Mouse (Mus musculus) frontal cortex, postnatal 14 days (tissue): ENCODE measurements around the gene Gm42421.

Experiments
- DNase-seq, 2 experiments: peaks; one replicate each; pipeline ENCODE4 v3.0.0; 2022; ENCODE audit warnings: low spot score in 2 of 2

Gene Gm42421

DNA sequence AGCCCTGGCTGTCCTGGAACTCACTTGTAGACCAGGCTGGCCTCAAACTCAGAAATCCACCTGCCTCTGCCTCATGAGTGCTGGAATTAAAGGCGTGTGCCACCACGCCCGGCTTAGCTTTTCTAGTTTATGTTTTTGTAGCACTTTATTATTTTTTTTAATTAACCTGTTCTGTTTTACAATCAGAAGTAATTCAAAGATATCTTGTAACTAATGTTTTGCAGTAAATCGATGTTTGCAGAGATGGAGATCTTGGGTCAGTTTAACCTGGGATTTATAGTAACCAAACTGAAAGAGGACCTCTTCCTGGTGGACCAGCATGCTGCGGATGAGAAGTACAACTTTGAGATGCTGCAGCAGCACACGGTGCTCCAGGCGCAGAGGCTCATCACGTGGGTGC, at the start of gene Gm42421:
Gm42421 (plus strand) TSS at position 301 of the 400 bp plus-strand sequence.
- DNase-seq = no peak

DNA sequence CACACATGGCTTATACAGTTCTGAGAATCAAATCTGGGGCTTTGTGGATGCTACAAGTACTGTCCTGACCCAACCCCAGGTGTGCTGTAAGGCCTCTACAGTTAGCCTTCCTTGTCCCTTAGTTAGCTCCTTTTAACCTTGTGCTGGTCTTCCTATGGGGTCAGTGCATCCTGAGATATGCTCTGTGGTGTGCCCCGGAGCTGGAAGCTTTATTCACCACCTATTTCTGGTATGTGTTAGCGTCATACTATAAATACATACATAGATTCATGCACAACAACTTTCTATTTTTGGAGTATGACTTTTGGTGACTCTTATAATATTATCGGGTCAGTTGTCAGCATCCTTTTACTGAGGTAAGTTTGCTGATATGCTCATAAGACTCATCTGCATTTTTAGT, 42.7 kb upstream of the Gm42421 start:
- DNase-seq = no peak

DNA sequence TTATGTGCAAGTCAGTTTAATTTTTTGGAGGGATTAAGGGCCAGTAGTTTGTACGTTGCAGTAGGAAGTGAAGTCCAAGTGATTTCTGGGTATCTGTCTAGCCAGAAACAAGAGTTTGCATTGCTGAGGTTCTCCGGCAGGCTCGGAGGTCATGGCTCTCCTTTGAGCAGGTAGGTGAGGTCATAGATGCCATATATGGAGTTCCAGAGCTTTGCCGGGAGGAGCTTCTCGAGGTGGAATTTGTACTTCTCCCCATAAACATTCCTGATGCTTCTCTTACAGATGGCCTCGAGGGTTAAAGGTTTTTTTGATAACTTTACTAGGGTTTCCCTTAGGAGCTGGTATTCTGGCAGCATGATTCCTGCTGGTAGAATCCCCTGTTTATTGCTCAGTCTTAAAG, 37.2 kb upstream of the Gm42421 start:
- no peak for DNase-seq

DNA sequence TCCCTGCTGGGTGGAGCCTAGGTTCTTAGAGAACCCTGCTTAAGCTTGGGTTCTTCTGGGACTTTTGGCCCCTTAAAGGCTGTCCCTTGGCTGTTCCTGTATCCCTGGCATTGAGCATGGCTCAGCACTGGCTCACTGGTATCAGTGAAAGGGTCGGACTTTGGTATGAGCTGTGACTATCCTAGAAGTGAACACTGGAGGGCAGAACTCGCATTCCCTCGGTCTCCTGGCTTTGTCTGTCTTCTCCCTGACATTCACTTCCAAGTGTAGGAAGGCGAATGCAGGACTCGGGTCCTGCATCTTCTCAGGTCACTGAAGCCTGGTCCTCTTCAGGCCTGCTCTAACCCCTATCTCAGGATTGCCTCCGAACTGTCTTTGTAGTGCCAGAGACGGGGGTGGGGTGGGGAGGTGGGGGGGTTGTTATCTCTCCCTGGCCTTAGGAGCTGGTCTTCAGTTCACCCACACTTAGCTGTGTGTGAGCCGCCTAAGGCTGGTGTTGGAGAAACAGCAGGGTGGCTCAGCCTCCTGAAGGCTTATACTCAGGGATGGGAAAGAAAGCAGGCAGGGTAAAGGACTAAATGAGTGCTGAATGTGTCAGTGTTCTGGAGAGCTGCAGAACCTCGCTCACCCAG, 35.6 kb upstream of the Gm42421 start:
- no peak for DNase-seq

DNA sequence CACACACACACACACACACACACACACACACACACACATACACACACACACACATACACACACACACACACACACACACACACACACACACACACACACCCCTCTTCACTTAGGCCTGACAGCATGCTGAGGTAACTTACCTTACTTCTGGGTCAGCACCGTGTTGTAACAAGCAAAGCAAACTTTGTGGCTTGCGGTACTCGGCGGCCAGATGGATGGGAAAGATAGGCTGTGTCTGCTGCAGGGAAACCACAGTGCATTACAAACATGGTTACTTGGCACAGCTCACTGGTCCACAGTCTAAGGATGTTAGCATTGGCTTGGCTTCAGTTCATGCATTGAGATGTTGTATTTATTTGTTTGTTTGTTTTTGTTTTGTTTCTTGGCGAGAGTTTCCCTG, 34.6 kb upstream of the Gm42421 start:
- no peak for DNase-seq

DNA sequence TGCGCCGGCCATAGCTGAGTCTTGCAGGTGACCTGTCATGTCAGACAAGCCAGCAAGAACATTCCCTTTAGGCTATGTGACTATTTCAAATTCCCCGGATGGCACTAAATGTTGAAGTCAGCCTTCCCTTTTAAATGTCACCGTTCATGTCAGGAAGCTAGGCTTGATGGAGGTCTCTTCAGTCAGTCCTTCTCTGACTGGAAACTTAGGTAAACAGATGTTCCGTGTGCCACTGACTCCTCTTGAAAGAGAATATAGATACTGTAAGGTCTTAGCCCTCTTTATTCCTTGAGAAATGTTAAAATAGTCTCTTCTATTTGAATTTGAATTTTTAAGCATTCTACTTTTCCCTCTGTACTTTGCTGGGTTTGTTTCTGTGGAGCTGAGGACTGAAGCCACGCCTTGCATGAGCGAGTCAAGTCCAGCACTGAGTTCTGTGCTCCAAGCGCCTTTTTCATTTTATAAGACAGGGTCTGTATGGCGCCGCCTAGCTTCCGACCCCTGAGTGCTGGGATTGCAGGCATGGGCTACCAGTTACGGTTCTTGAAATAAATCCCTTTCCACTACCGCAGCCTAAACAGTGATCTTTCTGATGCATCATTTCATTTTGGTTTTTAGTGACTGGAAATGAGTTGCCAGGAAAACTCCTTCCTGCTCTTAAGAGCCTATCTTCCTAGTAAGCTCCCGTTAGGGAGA, 30.2 kb upstream of the Gm42421 start, which contains the start of gene Ankrd61:
Ankrd61 (minus strand) TSS at position 51 of the 696 bp plus-strand sequence.
- no peak for DNase-seq

DNA sequence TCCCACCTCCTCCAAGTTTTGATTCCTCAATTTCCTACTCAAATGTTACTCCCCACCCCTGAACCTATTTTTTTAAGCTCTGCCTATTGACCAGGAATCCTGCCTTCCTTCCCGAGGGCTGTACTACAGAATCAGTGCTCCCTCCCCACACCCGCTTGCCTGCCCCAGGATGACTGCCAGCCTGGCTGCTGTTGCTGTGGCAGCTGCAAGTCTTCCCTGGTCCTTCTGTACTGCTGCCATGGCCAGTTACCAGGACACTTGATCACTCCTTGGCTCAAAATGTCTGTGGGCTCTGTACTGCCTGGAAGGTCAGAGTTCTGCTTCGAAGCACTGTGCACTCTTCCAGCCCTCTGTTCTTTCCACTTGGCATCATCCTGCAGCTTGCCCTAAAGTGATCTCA, 25.9 kb upstream of the Gm42421 start:
- DNase-seq = peak in 1 of 2 experiments; percentile 22

DNA sequence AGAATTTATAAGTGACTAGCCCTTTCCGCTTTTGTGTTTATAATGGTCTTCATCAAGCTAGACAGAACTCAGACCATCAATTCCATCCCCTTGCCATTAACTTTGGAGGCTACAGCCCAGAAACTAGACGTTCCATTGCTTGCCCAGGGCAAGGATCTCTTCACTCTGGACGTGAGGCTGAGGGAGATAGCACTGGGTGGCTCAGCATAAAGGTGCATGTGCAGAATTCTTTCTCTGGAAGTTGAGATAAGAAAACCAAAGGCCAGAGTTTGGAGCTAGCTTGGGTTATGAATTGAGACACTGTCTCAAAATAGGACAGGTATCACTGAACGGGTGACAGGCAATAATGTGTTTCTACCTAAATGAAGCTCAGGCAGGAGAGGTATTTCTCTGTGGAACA, 24.2 kb upstream of the Gm42421 start:
- DNase-seq = no peak

DNA sequence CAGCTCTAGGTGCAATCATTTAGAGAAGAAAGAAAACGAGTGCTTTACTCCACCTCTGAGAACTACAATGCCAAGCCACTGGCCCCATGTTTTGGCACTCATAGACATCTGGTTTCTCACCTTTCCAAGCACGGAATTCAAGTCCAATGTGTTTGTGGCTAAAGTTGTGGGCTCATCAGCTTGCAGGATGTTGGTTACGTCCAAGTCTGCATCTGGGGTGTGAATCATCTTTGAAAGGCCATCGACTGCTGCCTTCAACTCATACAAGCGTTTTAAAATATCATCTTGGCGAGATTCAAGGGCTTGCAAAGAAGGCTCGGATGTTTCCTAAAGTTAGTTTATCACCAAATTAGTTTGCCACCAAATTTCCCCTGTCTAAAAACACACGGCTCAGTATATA, 21.5 kb upstream of the Gm42421 start:
- DNase-seq = no peak

DNA sequence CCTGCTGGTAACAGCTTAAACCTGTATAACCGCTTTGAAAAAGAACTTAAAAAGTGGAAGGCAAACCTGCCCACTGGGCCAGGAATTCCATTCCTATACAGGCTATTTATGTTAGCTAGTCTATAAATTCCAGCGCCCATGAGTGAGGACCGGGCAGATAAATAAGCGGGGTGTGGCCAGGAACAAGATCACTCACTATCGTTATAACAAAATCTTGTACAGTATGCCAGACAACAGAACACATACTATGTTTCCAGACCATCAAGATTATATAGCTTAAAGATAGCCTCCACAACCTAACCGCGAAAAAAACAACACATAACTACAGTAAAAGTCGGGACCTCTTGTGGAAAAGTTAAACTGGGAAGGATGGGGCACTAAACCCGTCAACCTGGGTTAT, 19.0 kb upstream of the Gm42421 start:
- DNase-seq = no peak

DNA sequence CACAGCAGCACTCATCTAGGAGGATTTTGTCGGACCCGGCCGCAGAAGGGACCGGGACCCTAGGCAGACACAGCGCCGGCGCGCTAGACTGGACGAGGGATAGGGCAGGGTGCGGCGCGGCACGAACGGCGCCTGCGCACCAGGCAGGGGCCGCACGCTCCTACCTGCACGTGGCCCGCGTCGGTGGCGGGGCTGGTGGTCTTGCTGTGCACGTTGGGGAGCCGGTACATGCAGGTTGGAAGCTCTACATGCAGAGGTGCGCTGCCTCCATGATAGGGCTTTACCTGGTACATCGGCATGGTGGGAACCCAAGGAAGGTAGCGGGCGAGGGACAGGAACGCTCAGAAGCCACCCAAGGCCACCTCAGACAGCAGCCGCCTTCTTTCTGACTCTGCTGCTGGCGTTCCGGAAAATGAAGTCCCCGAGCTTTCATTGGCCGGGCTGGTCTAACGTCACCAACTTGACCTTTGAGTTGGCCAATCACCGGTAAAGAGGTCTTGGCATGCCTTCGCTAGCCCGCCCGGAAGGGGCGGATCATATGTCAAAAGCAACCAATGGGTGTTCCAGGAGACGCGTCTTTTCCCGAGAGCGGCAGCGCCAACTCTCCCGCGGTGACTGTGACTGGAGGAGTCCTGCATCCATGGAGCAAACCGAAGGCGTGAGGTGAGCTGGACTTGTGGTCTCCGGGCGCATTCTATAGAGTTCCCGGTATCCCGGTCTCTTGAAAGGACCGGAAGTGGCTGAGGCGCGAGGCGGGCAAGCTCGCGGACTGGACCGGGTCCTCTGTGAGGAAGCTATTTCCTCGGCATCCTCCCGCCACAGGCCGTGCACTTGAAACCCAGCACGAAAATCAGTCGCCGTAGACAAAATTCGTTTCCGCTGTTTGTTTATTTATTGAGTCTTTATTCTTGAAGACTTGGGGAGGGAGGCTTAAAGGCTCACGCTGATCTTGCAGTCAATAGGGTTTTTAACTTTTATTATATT, 18.3 kb upstream of the Gm42421 start, which contains the start of the genes Aimp2 and Pms2:
Aimp2 (minus strand) TSS at position 431 of the 984 bp plus-strand sequence.
Pms2 (plus strand) TSS at position 548 of the 984 bp plus-strand sequence.
- DNase-seq = peak; percentile 96 to 97

DNA sequence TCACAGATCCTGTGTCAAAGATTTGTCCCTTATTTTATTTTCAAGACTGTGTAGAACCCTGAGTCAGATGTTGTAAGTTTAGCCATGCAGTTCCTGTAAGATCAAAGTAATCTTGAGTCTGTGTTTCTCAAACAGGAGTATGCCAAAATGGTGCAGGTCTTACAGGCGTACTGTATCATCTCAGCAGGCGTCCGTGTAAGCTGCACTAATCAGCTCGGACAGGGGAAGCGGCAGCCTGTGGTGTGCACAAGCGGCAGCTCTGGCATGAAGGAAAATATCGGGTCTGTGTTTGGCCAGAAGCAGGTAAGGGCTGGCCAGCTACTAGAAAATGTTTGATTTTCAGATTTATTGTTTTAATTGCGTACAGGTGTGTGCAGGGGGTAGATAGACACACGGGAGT, 11.8 kb upstream of the Gm42421 start:
- no peak for DNase-seq

DNA sequence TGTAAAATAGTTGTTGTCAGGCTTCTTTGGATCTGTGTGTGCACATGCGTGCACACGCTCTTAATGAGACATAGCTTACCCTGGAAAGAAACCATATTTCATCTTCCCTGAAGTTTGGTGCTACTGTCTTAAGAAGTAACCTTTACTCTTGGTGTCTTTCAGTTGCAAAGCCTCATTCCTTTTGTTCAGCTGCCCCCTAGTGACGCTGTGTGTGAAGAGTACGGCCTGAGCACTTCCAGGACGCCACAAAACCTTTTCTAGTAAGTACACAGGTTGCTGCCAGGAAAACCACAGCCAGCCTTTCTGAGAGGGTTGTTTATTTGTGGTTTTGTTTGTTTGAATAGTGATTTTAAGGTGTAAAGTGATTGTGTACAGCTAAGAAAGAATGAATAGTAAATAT, 10.6 kb upstream of the Gm42421 start:
- no peak for DNase-seq

DNA sequence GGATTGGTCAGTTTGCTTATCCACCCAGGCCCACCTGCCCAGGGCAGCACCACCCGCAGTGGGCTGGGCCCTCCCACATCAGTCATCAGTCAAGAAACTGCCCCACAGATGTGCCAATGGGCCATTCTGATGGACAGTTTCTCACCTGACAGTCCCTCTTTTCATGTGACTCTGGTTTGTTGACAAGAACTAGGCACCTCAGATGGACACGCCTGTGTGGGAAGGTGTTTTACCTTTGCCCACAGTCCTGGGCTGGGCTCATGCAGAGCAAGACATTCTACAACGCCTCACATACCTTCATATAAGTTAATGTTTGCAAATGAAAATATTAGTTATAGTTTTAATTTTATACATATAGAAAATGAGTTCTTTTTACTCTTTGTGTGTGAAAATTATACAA, 9.9 kb upstream of the Gm42421 start:
- no peak for DNase-seq

DNA sequence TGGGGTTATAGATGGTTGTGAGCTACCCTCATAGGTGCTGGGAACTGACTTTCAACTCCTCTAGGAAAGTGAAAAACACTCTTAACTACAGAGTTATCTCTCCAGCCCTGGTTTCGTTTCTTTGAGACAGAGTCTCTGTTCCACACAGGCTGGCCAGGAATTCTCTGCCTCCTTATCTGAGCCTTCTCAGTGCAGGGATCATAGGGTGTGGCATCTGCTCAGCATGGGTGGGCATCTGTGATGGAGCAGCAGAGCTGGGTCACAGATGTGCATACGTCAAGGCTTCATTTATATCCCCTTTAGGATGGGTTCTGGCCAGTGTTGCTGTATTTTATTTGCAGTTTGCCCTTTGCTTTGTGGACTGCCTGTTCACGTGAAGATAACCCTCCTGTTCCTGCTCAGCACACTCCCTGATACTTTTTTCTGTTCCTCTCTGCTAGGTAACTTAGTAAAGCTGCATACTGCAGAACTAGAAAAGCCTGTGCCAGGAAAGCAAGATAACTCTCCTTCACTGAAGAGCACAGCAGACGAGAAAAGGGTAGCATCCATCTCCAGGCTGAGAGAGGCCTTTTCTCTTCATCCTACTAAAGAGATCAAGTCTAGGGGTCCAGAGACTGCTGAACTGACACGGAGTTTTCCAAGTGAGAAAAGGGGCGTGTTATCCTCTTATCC, 3.1 kb upstream of the Gm42421 start:
- no peak for DNase-seq

DNA sequence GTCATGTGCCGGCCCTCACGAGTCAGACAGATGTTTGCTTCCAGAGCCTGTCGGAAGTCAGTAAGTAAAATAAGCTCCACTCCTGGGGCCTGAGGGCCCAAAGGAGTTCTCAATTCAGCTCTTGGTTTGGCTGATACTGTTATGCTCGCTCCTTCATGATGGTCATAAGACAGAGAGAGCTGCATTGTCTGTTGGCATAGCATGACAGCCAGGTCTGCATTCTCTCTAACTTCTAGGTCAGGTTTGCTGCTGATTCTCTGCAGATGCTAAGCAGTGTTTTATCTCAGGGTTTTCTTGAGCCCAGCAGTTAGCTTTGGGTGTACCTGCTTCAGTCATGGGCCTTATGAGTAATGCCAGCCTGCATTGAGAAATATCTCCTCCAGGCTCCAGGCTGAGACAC, 1.3 kb downstream of the Gm42421 start:
- DNase-seq = no peak

DNA sequence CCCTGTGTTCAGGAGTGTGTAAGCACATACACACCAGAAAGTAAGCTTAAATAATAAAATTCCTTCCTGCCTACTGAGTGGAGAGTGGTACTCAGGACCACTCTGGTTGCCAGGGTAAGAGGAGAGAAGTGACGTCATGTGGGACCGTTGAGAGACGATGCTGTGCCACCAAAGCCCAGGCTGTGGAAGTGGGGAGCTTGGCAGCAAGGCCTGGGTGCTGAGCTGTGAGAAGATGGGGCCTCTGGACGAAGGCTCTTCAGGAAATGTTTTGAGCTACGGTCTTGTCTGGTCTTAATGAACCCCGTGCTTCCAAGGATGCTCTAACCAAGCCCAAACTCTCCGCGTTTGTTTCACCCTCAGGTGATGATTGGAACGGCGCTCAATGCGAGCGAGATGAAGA, 2.7 kb downstream of the Gm42421 start:
- DNase-seq = no peak

DNA sequence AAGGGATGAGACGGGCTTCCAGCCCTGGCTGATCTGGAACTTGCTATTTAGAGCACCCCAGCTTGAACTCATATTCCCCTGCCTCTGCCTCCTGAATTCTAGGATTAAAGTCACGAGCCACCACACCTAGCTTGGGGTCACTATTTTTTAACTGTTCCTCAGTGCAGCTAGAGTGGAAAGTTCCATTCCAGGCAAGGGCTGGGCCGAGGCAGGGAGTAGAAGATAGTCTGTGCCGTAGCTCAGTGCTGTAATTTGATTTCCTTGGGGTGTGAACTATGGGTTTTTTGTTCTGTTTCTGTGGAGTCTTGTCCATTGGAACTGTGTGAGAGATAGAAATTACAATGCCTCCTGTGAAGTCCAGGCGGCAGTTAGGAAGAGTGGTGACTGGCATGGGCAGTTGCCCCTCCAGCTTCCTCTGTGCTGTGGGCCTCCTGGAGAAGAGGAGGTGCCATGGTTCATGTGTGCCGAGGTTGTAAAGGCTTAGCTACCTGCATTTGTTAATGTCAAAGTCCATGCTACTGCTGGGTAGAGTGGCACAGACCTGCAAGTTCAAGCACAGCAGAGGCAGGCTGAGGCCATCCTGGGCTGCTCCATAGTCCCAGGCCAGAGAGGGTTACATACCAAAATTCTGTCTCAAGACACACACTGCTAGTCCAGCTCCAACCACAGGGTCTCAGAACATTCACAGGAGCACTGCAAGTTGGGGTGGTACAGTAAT, 4.0 kb downstream of the Gm42421 start:
- no peak for DNase-seq

DNA sequence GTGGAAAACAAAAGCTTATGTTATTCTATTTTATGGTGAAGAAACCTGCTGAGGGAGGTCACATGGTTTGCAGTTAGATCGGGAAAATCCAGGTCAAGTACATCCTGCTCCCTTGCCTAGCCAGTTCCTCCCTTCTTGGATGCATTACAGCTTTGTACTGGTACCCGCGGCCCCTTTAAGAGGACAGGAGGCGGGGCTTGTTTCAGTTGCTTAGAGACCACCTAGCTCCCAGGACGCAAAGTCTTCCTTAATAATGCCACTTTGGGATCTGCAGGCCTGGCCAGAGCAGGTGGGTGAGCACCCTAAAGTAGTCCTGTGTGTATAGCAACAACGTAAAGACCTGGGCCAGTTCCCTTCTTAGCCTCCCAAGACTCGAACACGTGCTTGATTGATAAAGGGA, 4.9 kb downstream of the Gm42421 start, which contains the start of gene Rsph10b:
Rsph10b (plus strand) TSS at position 205 of the 400 bp plus-strand sequence.
- DNase-seq = no peak

DNA sequence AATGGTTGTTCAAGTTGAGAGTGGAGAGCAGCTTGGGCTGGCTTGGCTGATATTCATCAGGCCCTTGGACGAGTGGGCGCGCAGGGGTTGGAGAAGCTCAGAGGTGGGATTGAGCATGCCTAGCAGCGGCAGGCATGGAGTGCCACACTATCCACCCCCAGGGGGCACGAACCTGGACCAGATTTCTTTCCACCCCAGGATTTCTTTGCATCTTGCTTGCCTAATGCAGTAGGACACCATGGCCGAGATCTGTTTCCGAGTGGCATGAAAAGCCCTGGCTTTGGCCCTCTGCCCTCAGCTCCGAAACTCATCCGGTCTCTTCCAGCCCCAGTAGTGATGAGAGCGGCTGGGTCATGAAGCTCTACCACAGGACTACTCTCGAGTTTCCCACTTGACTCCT, 5.4 kb downstream of the Gm42421 start:
- DNase-seq = no peak

DNA sequence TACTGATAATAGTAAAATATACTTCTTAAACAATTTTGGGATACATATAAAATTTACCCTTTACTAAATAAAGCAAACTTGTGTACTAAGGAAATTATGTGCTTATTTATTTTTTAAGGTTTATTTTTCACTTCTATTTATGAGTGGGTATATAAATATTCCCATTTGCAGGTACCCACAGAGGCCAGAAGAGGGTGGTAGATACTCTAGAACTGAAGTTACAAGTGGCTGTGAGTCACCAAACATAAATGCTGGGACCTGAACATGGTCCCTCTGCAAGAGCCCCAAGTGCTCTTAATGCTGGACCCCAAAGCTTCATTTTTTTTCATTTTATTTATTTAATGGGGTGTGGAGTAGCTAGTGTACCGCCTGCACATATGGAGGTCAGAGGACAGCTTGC, 5.9 kb downstream of the Gm42421 start:
- DNase-seq = no peak
